Mouse (Mus musculus) embryonic fibroblast, embryonic 13.5 days (primary cell): ENCODE data around the gene Lypd4. TPM values are rescaled to one million over a fixed set of nuclear protein-coding genes. Genes with fewer than 3 reads are reported as not detected.

Source experiments
- H3K27ac ChIP-seq: 2 replicates; pipeline ENCODE4 v1.5.1; 2012; ENCODE audit warnings: low read length, control low read depth, inconsistent platforms; ENCODE audit not compliant: insufficient read depth
- H3K4me1 ChIP-seq: 2 replicates; pipeline ENCODE4 v1.6.1; 2011; ENCODE audit warnings: low read length; ENCODE audit not compliant: control insufficient read depth, insufficient read depth
- H3K4me3 ChIP-seq: 2 replicates; pipeline ENCODE4 v1.5.1; 2011; ENCODE audit warnings: mild to moderate bottlenecking, control low read depth, low read length; ENCODE audit not compliant: insufficient read depth
- CTCF ChIP-seq: IDR thresholded peaks from 2 replicates; pipeline ENCODE4 v1.5.1; 2011; ENCODE audit warnings: mild to moderate bottlenecking, control low read depth, low read length, moderate library complexity, borderline replicate concordance; ENCODE audit not compliant: insufficient read depth
- POLR2A ChIP-seq: IDR thresholded peaks from 2 replicates; pipeline ENCODE4 v1.6.1; 2011; ENCODE audit warnings: low read depth, mild to moderate bottlenecking, control low read depth, low read length, moderate library complexity
- polyA plus RNA-seq: library from polyadenylated mRNA; stranded (reverse); fragments of >200 nt; gene quantifications from 2 replicates; pipeline ENCODE4 v1.2.4, GENCODE M21; 2011; ENCODE audit warnings: low read depth; ENCODE audit not compliant: missing spikeins, insufficient read length

Lypd4 gene
- polyA plus RNA-seq, result not detected in 2 replicates

DNA sequence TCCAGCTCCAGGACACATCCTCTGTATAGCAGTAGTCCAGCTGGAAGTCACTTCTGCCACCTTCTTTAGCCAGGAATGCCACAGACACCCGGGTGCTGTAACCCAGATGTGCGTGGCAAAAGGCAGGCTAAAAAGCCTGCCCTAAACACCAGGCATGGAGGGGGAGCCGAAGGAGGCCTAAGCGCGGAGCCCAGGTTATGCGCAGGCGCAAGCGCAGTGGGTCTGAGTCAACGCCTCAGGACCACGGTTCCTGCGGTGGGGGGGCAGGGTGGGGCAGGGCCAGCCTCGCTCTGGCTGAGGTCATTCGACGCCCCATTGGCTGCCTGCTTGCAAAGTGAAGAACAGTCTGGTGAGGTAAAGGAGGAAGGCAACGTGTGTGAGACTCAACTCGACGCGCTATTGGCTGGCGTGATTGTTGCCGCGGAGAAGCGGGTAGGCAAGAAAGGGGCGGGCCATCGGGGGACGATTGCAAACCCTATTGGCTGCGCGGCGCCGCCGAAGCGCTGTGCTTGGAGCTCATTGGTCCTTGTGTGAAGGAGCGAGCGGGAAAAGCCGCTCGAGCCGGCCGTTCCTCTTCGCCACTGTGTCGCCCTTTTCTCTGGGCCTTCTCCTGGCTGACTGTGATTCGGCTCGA lies at the start of gene Lypd4, which contains the start of gene Dmrtc2:
TSS of gene Lypd4 (minus strand) at position 410 of the 634 bp plus-strand sequence.
TSS of gene Dmrtc2 (plus strand) at position 526 of the 634 bp plus-strand sequence.
- no peak within 1 kb of the TSS for H3K4me3 ChIP-seq
- no peak for TF ChIP-seq CTCF
- no peak for TF ChIP-seq POLR2A
- H3K4me1 ChIP-seq, result no peaks in the 10 kb centered on the region
- no peak within 1 kb of the TSS for H3K27ac ChIP-seq

DNA sequence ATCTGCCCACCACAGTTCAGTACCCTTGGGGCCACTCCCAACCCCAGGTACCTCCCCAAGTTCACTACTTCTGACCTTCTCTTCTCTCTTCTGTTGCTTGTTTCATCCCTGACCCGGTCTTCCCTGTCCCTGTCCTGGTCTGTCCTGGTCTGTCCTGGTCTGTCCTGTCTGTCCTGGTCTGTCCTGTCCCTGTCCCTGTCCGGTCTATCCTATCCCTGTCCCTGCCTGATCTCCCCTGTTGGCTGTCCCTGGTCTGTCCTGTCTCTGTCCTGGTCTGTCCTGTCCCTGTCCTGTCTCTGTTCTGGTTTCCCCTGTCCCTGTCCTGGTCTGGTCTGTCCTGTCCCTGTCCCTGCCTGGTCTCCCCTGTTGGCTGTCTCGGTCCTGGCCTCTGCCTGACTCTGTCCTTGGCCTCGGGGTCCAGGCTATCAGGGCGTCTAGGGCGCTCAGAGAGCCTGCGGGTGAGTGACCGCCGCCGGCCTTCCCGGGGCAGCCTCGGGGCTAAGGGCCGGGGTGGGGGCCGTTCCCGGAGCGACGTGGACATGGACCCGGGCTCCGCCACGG lies 49.1 kb upstream of the Lypd4 start:
- Histone ChIP-seq H3K27ac (no peak overlapping the region), H3K4me3 (no peak overlapping the region), H3K4me1 (no peaks in the 10 kb centered on the region)
- TF ChIP-seq CTCF, result no peak
- no peak for TF ChIP-seq POLR2A

DNA sequence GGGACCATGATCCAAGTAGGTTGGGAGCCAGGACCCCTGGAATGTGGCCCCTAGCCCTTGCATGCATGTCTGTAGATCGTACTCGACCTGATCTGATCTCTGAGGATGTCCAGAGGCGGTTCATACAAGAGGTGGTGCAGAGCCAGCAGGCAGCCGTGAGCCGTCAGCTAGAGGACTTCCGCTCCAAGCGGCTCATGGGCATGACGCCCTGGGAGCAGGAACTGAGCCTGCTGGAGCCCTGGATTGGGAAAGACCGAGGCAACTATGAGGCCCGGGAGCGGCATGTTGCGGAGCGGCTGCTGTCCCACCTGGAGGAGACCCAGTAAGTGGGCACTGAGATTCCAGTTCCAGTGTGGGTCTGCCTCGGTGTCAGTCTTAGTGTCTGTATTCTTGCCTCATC lies 42.7 kb upstream of the Lypd4 start:
- TF ChIP-seq POLR2A, result no peak
- TF ChIP-seq CTCF, result no peak
- no peaks in the 10 kb centered on the region for H3K4me1 ChIP-seq
- no peak overlapping the region for H3K27ac ChIP-seq
- no peak overlapping the region for H3K4me3 ChIP-seq

GRCm38 (mm10) chr7:24907211-24907748 lies 37.5 kb upstream of the Lypd4 start:
- H3K4me1 ChIP-seq, result peaks cover 10% of the 10 kb centered on the region; the same call in 1 of the 2 replicates
- H3K4me3 ChIP-seq, result no peak overlapping the region
- no peak overlapping the region for H3K27ac ChIP-seq
- TF ChIP-seq CTCF, result no peak
- no peak for TF ChIP-seq POLR2A

DNA sequence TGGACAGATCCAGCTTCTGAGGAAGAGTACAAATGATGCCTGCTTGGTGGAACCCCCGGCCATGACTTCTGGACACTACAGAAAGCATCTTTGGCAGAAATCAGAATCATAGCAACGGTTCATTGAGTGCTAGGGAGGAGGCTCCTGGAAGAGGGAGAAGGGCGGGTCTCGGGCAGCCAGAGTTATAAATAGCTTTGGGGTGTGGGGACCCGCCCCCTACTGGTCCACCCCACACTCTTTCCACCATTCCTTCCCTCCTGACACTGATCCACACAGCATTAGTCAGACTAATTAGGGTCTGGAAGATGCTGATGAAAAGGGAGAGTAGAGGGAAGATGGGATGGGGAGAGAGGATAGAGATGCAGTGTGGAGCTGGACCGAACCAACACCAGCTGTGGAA lies 36.8 kb upstream of the Lypd4 start:
- TF ChIP-seq CTCF (no peak), POLR2A (no peak)
- Histone ChIP-seq H3K4me1 (peaks cover 10% of the 10 kb centered on the region; the same call in 1 of the 2 replicates), H3K4me3 (no peak overlapping the region), H3K27ac (no peak overlapping the region)

GRCm38 (mm10) chr7:24904936-24905335 lies 35.2 kb upstream of the Lypd4 start:
- Histone ChIP-seq H3K27ac (no peak overlapping the region), H3K4me1 (peaks cover 10% of the 10 kb centered on the region; the same call in 1 of the 2 replicates), H3K4me3 (peak overlapping the region; percentile 92)
- peak; percentile 52; the same call in 1 of the 2 replicates for TF ChIP-seq CTCF
- no peak for TF ChIP-seq POLR2A

DNA sequence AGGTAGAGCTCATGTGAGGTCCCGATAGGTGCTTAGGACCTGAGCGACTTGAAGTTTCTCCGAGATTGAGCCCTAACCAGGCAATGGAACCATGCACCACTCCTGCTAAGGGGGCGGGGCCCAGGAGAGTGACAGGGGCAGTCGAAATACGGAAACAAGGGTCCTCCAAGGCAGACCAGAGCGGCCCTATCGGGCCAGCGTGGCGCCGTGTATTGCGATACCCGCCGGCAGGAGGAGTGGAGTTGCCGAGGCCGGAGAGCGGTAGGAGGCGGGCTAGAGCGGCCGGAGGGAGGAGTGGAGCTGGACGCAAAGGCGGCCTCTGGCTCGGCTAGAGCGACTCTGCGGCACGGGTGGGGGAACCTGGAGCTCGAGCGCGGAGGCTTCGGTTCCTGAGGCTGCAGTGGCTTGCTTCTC lies 34.3 kb upstream of the Lypd4 start:
- Histone ChIP-seq H3K27ac (peak overlapping the region; percentile 9; the same call in 1 of the 2 replicates), H3K4me1 (peaks cover 10% of the 10 kb centered on the region; the same call in 1 of the 2 replicates)
- TF ChIP-seq CTCF, result no peak
- TF ChIP-seq POLR2A, result peak; percentile 48

GRCm38 (mm10) chr7:24903444-24903825 lies 33.7 kb upstream of the Lypd4 start:
- H3K27ac ChIP-seq, result no peak overlapping the region
- TF ChIP-seq CTCF, result no peak
- TF ChIP-seq POLR2A, result no peak
- peaks cover 10% of the 10 kb centered on the region; the same call in 1 of the 2 replicates for H3K4me1 ChIP-seq
- H3K4me3 ChIP-seq, result peak overlapping the region; percentile 96

More for the DNA sequence above, 34.3 kb upstream of the Lypd4 start:
- H3K4me3 ChIP-seq, result peak overlapping the region; percentile 96

DNA sequence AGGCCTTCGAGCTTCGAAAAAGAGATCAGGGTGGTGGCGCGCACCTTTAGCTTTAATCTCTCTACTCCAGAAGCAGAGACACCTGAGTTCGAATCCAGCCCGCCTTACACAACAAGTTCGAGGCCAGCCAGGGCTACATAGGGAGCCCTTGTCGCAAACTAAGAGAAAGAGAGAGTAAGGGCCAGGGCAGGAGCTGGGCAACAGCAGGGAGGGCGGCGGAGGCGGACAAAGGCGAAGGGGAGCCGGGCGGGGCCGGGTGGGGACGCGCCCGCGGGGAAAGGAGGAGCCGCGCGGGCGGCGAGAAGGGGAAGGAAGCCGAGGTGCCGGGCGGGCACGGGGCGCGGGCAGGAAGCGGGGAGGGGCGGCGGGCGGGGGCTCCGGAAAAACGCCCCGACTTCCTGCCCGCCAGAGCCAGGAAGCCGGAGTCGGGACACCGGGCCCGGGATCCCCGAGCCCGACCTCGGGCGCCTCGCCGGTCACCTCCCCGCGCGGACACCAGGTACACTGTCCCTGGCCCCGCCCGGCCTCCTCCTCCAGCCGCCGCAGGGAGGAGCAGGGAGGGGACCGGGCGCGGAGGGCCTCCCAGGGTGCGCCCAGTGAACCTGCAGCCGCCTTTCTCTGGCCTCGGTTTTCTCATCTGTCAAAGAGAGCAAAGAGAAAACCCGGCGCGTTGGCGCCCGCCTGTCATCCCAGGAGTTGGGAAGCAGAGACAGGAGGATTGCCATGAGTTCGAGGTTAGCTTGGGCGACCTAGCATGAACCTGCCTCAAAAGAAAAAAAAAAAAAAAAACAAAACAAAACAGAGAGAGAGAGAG lies 33.1 kb upstream of the Lypd4 start, which contains the start of gene Arhgef1:
TSS of gene Arhgef1 (plus strand) at position 283 of the 814 bp plus-strand sequence.
- Histone ChIP-seq H3K4me1 (peaks cover 10% of the 10 kb centered on the region; the same call in 1 of the 2 replicates), H3K4me3 (peak within 1 kb of the TSS; percentile 96), H3K27ac (no peak within 1 kb of the TSS)
- no peak for TF ChIP-seq CTCF
- peak; percentile 39 for TF ChIP-seq POLR2A
